In genomic region chr19:58878560-58878959, GRCm38 (mm10) we compare ENCODE assay signal across 14 mouse cellular contexts.
DNase-seq lines count a peak whose midpoint lies in the region.
"Had no signal": no experiment of that assay in that cellular context is flagged by ENCODE, and none has a peak within 500 bp of the region (broad histone marks: within the 10 kb centered on the region; RNA-seq: fewer than 3 reads in every experiment).

No protein-coding gene starts in this region.

- H3K9me3 ChIP-seq in heart, embryonic 10.5 days: no peaks in the 10 kb centered on the region
- H3K9me3 ChIP-seq: limb, embryonic 13.5 days; stomach, embryonic 15.5 days had no signal

- H3K4me1 ChIP-seq in heart, embryonic 10.5 days: peaks cover 30% of the 10 kb centered on the region

- H3K36me3 ChIP-seq in heart, embryonic 10.5 days: no peaks in the 10 kb centered on the region
- H3K36me3 ChIP-seq: G1E; limb, embryonic 13.5 days; stomach, embryonic 15.5 days had no signal

- WGBS in heart, embryonic 10.5 days: 77% methylated on average over 2 of the region's 2 CpGs

- no peak overlapping the region for H3K4me3 ChIP-seq in heart, embryonic 10.5 days
- H3K4me3 ChIP-seq: limb, embryonic 13.5 days; stomach, embryonic 15.5 days had no signal

- peak overlapping the region; percentile 52; the same call in 1 of the 2 replicates for H3K27ac ChIP-seq in heart, embryonic 10.5 days
- H3K27ac ChIP-seq: limb, embryonic 13.5 days; stomach, embryonic 15.5 days had no signal

- peaks cover 6% of the 10 kb centered on the region; the same call in 1 of the 2 replicates for H3K27me3 ChIP-seq in heart, embryonic 10.5 days (ENCODE audit: insufficient read depth, poor library complexity, severe bottlenecking)
- H3K27me3 ChIP-seq: limb, embryonic 13.5 days; stomach, embryonic 15.5 days had no signal

- DNase-seq in heart, embryonic 10.5 days (ENCODE audit: low spot score): no peak
- no peak for DNase-seq in heart, postnatal 36 days
- peak; percentile 45 for DNase-seq in left cerebral cortex, postnatal 4 days
- DNase-seq in left cerebral cortex, postnatal 25 days (ENCODE audit: low spot score in 2 of 2): no peak
- peak; percentile 26 for DNase-seq in NIH3T3 (ENCODE audit: low read depth)
- DNase-seq in lung, postnatal 14 days: peak; percentile 28
- no peak for DNase-seq in spleen, postnatal 4 days (ENCODE audit: low spot score in 2 of 2)
- DNase-seq in right cerebral cortex, postnatal 36 days (ENCODE audit: low spot score in 2 of 2): no peak
- DNase-seq: cerebellum, adult 2 months; gastrocnemius, postnatal 25 days; kidney, postnatal 14 days had no signal

- intact Hi-C loops in heart, postnatal 36 days (cut with DNase I): no loop called here
- intact Hi-C loops in left cerebral cortex, postnatal 4 days (cut with DNase I): no loop called here
- intact Hi-C loops in left cerebral cortex, postnatal 25 days (cut with DNase I): no loop called here

Comparison
In these comparisons a context has a peak if more than half of its experiments do, and no peak if none do; other contexts are left out.
1. DNase-seq: peak in left cerebral cortex, postnatal 4 days (single experiment), NIH3T3 (single experiment) and lung, postnatal 14 days (single experiment); none in heart, embryonic 10.5 days (single experiment), heart, postnatal 36 days (0 of 2), left cerebral cortex, postnatal 25 days (0 of 2), spleen, postnatal 4 days (0 of 2) and right cerebral cortex, postnatal 36 days (0 of 2).